Mouse (Mus musculus): Measurements from ENCODE around the gene Grid1. TPM values are rescaled to one million over a fixed set of nuclear protein-coding genes. Genes with fewer than 3 reads are reported as not detected.

Gene Grid1
- polyA plus RNA-seq, 1 experiment from 2014 or later: 0.28 TPM

GRCm38 (mm10) chr14:35159296-35159695, 339.4 kb downstream of the Grid1 start:
- Histone ChIP-seq H3K4me3 (no peak overlapping the region), H3K27ac (replicated peaks) (no peak overlapping the region), H3K4me1 (no peaks in the 10 kb centered on the region), H3K27me3 (ENCODE audit: low read depth, poor library complexity, severe bottlenecking) (no peaks in the 10 kb centered on the region), H3K36me3 (no peaks in the 10 kb centered on the region), H3K9me3 (replicated peaks) (no peaks in the 10 kb centered on the region)
- 84% methylated on average over 2 of the region's 2 CpGs for WGBS
- no peak for DNase-seq (ENCODE audit: low spot score)

GRCm38 (mm10) chr14:35167451-35167850, 347.5 kb downstream of the Grid1 start:
- Histone ChIP-seq H3K27me3 (ENCODE audit: low read depth, poor library complexity, severe bottlenecking) (no peaks in the 10 kb centered on the region), H3K27ac (replicated peaks) (no peak overlapping the region), H3K36me3 (no peaks in the 10 kb centered on the region), H3K4me3 (no peak overlapping the region), H3K9me3 (replicated peaks) (no peaks in the 10 kb centered on the region), H3K4me1 (no peaks in the 10 kb centered on the region)
- WGBS: 84% methylated on average over 2 of the region's 2 CpGs
- DNase-seq (ENCODE audit: low spot score): no peak

DNA sequence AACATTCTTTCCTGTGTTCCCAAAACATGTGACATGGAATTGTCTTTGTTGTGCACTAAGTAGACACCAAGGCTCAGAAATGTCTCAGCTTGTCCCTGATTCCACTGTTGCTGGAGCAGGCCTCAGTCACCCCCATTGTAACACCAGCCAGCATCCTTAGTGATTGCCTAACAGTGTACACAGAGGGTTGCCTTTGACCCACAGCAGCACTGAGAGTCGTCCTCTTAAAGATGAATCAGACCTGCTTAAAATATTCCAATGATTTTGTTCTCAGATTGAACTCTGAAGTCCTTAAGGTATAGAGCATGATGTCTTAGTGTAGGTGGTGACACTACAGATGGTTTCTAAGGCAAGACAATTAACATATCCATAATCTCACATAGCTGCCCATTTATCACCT, 354.0 kb downstream of the Grid1 start:
- WGBS: 77% methylated on average over 1 of the region's 1 CpGs
- Histone ChIP-seq H3K36me3 (no peaks in the 10 kb centered on the region), H3K27ac (replicated peaks) (no peak overlapping the region), H3K4me1 (no peaks in the 10 kb centered on the region), H3K4me3 (no peak overlapping the region), H3K9me3 (replicated peaks) (no peaks in the 10 kb centered on the region), H3K27me3 (ENCODE audit: low read depth, poor library complexity, severe bottlenecking) (no peaks in the 10 kb centered on the region)
- no peak for DNase-seq (ENCODE audit: low spot score)

GRCm38 (mm10) chr14:35176021-35176420, 356.1 kb downstream of the Grid1 start:
- Histone ChIP-seq H3K27ac (replicated peaks) (no peak overlapping the region), H3K4me1 (no peaks in the 10 kb centered on the region), H3K4me3 (no peak overlapping the region), H3K36me3 (no peaks in the 10 kb centered on the region), H3K9me3 (replicated peaks) (no peaks in the 10 kb centered on the region), H3K27me3 (ENCODE audit: low read depth, poor library complexity, severe bottlenecking) (no peaks in the 10 kb centered on the region)
- no peak for DNase-seq (ENCODE audit: low spot score)
- WGBS: 90% methylated on average over 3 of the region's 3 CpGs

DNA sequence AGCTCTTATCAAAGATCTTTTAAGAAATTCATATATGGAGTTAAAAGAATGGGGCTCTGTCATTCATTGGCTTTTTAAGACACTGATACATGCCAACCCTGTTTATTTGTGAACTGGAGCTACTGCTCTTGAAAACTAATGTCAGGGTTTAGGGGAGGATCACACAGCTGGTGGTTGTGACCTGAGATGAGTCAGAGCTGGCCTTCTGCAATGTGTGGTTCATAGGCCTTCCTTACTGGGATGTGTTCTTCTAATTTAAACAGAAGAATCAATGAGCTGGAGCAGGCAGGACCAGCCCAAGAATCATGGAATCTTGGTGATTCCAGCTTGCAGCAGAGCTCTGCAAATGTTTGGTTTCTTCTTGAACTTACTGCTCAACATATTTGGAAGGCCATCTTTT, 359.2 kb downstream of the Grid1 start:
- Histone ChIP-seq H3K27me3 (ENCODE audit: low read depth, poor library complexity, severe bottlenecking) (no peaks in the 10 kb centered on the region), H3K27ac (replicated peaks) (no peak overlapping the region), H3K36me3 (no peaks in the 10 kb centered on the region), H3K4me1 (no peaks in the 10 kb centered on the region), H3K4me3 (no peak overlapping the region), H3K9me3 (replicated peaks) (no peaks in the 10 kb centered on the region)
- no peak for DNase-seq (ENCODE audit: low spot score)

GRCm38 (mm10) chr14:35185399-35185798, 365.5 kb downstream of the Grid1 start:
- Histone ChIP-seq H3K27me3 (ENCODE audit: low read depth, poor library complexity, severe bottlenecking) (no peaks in the 10 kb centered on the region), H3K4me3 (no peak overlapping the region), H3K36me3 (no peaks in the 10 kb centered on the region), H3K4me1 (no peaks in the 10 kb centered on the region), H3K27ac (replicated peaks) (no peak overlapping the region), H3K9me3 (replicated peaks) (no peaks in the 10 kb centered on the region)
- DNase-seq (ENCODE audit: low spot score): no peak
- WGBS: 80% methylated on average over 1 of the region's 1 CpGs

DNA sequence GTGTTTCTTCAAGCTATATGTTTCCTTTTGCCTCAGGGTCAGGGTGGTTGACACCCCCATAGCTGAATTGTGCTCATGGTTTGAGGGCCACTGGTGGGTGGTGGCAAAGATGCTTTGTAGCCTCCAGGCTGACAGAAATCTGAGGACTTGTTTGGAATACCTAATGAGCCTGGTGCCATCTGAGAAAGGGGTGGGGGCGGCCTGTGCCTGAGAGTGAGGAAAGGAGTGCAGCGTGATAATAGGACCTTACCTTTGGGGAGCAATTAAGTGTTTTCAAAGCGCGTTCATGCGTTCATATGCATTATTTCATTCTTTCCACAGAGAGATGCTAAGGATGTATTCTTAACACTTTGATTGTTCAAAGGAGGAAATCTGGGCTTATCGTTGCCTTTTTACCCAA, 372.3 kb downstream of the Grid1 start:
- no peak for DNase-seq (ENCODE audit: low spot score)
- H3K4me1 ChIP-seq: no peaks in the 10 kb centered on the region
- 90% methylated on average over 6 of the region's 6 CpGs for WGBS
- H3K27me3 ChIP-seq (ENCODE audit: low read depth, poor library complexity, severe bottlenecking): no peaks in the 10 kb centered on the region
- no peak overlapping the region for H3K27ac ChIP-seq (replicated peaks)
- H3K9me3 ChIP-seq (replicated peaks): no peaks in the 10 kb centered on the region
- no peaks in the 10 kb centered on the region for H3K36me3 ChIP-seq
- no peak overlapping the region for H3K4me3 ChIP-seq

GRCm38 (mm10) chr14:35197371-35197770, 377.5 kb downstream of the Grid1 start:
- Histone ChIP-seq H3K4me1 (no peaks in the 10 kb centered on the region), H3K27ac (replicated peaks) (no peak overlapping the region), H3K27me3 (ENCODE audit: low read depth, poor library complexity, severe bottlenecking) (no peaks in the 10 kb centered on the region), H3K9me3 (replicated peaks) (no peaks in the 10 kb centered on the region), H3K36me3 (no peaks in the 10 kb centered on the region), H3K4me3 (no peak overlapping the region)
- 87% methylated on average over 3 of the region's 3 CpGs for WGBS
- DNase-seq (ENCODE audit: low spot score): no peak

DNA sequence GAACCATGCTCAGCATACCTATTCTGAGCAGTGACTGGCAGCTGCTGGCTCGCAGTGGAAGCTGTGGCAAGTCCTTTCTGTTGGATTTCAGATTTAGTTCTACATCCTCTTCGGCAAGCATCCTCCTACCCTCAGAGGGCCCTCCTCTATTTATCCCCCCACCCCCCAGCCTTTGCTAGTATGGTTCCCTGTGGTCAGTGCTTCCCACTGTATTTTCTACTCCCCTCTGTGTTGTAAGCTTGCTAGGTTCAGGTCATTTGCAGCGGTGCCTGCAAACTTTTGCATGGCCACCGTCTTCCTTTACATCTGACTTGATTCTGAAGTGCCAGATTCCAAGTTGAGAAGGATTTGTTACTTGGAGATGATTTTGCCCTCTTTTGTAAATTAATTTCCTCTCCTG, 378.5 kb downstream of the Grid1 start:
- Histone ChIP-seq H3K4me1 (no peaks in the 10 kb centered on the region), H3K9me3 (replicated peaks) (no peaks in the 10 kb centered on the region), H3K27ac (replicated peaks) (no peak overlapping the region), H3K36me3 (no peaks in the 10 kb centered on the region), H3K27me3 (ENCODE audit: low read depth, poor library complexity, severe bottlenecking) (no peaks in the 10 kb centered on the region), H3K4me3 (no peak overlapping the region)
- WGBS: 88% methylated on average over 4 of the region's 4 CpGs
- no peak for DNase-seq (ENCODE audit: low spot score)

DNA sequence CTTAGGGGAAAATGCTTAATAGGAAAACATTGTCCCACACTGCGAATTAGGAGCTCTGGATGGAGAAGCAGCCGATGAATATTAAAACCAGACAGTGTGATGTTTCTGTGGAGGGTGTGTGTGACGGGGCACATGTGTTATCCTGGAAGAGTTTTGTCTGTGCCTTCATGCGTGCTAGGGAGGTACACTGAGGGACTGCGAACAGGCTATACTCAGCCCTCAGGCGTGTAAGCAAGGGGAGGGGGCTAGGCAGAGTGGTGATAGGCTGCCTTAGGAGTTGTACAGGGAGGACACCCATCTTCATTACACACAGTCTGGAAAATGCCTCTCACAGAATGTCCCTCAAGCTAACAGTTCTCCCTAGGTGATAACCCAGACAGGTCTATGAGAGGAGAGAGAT, 379.0 kb downstream of the Grid1 start:
- H3K27ac ChIP-seq (replicated peaks): no peak overlapping the region
- no peak overlapping the region for H3K4me3 ChIP-seq
- 89% methylated on average over 6 of the region's 6 CpGs for WGBS
- H3K4me1 ChIP-seq: no peaks in the 10 kb centered on the region
- no peaks in the 10 kb centered on the region for H3K27me3 ChIP-seq (ENCODE audit: low read depth, poor library complexity, severe bottlenecking)
- no peak for DNase-seq (ENCODE audit: low spot score)
- H3K9me3 ChIP-seq (replicated peaks): no peaks in the 10 kb centered on the region
- H3K36me3 ChIP-seq: no peaks in the 10 kb centered on the region

DNA sequence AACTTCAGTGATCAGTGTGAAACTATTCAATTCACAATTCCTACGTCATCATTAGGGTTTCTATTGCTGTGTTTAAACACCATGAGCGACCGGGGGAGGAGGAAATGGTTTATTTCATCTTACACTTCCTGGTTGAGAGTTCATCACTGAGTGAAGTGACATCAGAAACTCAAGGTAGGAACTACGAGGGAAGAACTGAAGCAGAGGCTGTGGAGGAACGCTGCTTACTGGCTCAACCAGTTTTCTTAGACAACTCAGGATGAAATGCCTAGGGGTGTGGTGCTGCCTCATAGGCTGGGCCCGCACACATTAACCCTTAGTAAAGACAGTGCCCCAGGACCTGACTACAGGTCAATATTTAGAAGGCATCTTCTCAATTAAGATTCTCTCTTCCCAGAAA, 389.5 kb downstream of the Grid1 start:
- Histone ChIP-seq H3K27ac (replicated peaks) (no peak overlapping the region), H3K9me3 (replicated peaks) (no peaks in the 10 kb centered on the region), H3K36me3 (no peaks in the 10 kb centered on the region), H3K4me1 (no peaks in the 10 kb centered on the region), H3K27me3 (ENCODE audit: low read depth, poor library complexity, severe bottlenecking) (no peaks in the 10 kb centered on the region), H3K4me3 (no peak overlapping the region)
- WGBS: 81% methylated on average over 6 of the region's 6 CpGs
- no peak for DNase-seq (ENCODE audit: low spot score)

DNA sequence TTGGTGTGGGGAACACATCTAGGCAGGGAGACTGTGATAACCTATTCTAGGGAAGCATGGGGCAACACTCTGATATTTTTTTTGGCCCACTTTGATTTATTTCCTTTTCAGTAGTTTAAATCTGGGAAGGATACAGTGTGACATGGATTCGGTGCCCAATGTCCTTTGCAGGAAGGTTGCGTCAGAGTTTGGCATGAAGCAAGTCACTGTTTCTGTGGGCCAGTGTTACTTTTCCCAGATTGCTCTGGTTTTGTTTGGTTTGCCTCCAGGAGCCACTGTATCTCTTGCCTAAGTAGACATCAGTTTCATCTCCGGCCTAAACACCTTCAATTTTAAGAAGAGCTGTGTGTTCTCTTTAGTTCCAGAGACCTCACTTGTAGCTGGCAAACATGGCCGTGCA, 399.1 kb downstream of the Grid1 start:
- H3K27me3 ChIP-seq (ENCODE audit: low read depth, poor library complexity, severe bottlenecking): no peaks in the 10 kb centered on the region
- no peaks in the 10 kb centered on the region for H3K9me3 ChIP-seq (replicated peaks)
- DNase-seq (ENCODE audit: low spot score): no peak
- 95% methylated on average over 4 of the region's 4 CpGs for WGBS
- no peak overlapping the region for H3K4me3 ChIP-seq
- no peaks in the 10 kb centered on the region for H3K36me3 ChIP-seq
- H3K27ac ChIP-seq (replicated peaks): no peak overlapping the region
- no peaks in the 10 kb centered on the region for H3K4me1 ChIP-seq

DNA sequence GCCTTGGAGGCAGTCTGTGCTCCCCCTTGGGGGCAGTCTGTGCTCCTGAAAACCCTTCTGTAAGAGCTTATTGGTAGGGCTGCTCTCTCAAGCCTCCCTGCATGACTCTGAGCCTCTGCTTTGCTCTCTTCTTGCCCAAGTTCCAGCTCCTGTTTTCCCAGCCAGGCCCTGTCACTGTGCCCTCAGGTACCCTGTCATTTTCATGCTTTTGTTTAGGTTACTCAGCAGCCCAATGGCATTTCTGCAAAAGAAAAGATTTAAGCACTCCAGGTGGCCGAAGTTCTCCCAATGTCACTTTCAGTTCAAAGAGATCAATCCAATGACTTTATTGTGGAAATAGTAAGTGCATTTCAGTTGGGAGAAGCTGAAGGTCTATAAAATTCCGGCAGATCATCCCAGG, 402.3 kb downstream of the Grid1 start:
- no peak overlapping the region for H3K27ac ChIP-seq (replicated peaks)
- H3K36me3 ChIP-seq: no peaks in the 10 kb centered on the region
- no peaks in the 10 kb centered on the region for H3K9me3 ChIP-seq (replicated peaks)
- H3K4me1 ChIP-seq: no peaks in the 10 kb centered on the region
- 69% methylated on average over 2 of the region's 2 CpGs for whole genome bisulfite sequencing
- H3K27me3 ChIP-seq (ENCODE audit: low read depth, poor library complexity, severe bottlenecking): no peaks in the 10 kb centered on the region
- no peak for DNase-seq (ENCODE audit: low spot score)
- H3K4me3 ChIP-seq: no peak overlapping the region

DNA sequence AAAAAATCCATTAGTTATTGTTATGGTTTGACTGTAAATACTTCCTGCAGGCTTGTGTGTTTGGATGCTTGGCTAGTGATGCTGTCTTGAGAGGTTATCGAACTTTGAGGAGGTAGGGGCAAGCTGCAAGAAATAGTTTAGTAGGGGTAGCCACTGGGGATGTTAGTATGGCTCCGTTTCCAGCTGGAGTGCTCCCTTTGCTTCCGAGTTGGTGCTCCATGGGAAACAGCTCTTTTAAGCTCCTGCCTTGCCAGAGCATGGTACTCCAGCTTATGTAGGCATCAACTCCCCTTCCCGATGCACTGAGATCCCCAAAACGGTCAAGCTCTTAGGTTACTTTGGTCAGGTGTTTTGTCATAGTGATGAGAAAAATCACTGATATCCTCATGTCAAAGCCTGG, 407.7 kb downstream of the Grid1 start:
- Histone ChIP-seq H3K27ac (replicated peaks) (no peak overlapping the region), H3K4me3 (no peak overlapping the region), H3K27me3 (ENCODE audit: low read depth, poor library complexity, severe bottlenecking) (no peaks in the 10 kb centered on the region), H3K36me3 (no peaks in the 10 kb centered on the region), H3K4me1 (no peaks in the 10 kb centered on the region), H3K9me3 (replicated peaks) (no peaks in the 10 kb centered on the region)
- DNase-seq (ENCODE audit: low spot score): no peak
- WGBS: 89% methylated on average over 5 of the region's 5 CpGs
